Mouse (Mus musculus) lung, adult 2 months (tissue): ENCODE results near the gene Rhov.

Experiments
- CTCF ChIP-seq: fragments of 200-500 bp; IDR thresholded peaks from 2 replicates; pipeline ENCODE4 v1.5.1; 2011; ENCODE audit warnings: mild to moderate bottlenecking, low read length, control low read depth; ENCODE audit not compliant: insufficient read depth
- POLR2A ChIP-seq: fragments of 200-500 bp; IDR thresholded peaks from 2 replicates; pipeline ENCODE4 v1.6.1; 2011; ENCODE audit warnings: low read depth, mild to moderate bottlenecking, control low read depth, low read length, borderline replicate concordance; ENCODE audit errors: extremely low read depth

GRCm38 (mm10) chr2:119293776-119294390 lies 22.8 kb upstream of the Rhov start:
- TF ChIP-seq CTCF = no peak
- no peak for TF ChIP-seq POLR2A
